Mouse (Mus musculus) urinary bladder, postnatal 36 days (tissue): ENCODE data around the gene Irak4.

ENCODE experiments used
- DNase-seq, 2 experiments: peaks; one replicate each; pipeline ENCODE4 v3.0.0; 2022; ENCODE audit warnings: low spot score in 2 of 2, mixed read lengths in 1 of 2

Gene Irak4

GRCm38 (mm10) chr15:94620909-94621308, 77.5 kb downstream of the Irak4 start:
- DNase-seq: no peak

- no peak for DNase-seq
Measured at GRCm38 (mm10) chr15:94628463-94628829, 85.0 kb downstream of the Irak4 start.

GRCm38 (mm10) chr15:94628830-94629601, 85.6 kb downstream of the Irak4 start, which contains the start of gene Tmem117:
Tmem117 (plus strand) TSS chr15:94629232.
- DNase-seq: peak; percentile 26 to 53

GRCm38 (mm10) chr15:94630553-94630952, 87.1 kb downstream of the Irak4 start:
- DNase-seq: no peak
